Mouse (Mus musculus) cortical plate, adult 2 months (tissue): ENCODE data around the gene Plg. TPM values are rescaled to one million over a fixed set of nuclear protein-coding genes. Genes with fewer than 3 reads are reported as not detected.

Experiments used
- H3K27ac ChIP-seq: fragments of 200-500 bp; 2 replicates; pipeline ENCODE4 v1.5.1; 2012; ENCODE audit warnings: low read length, control low read depth, inconsistent platforms; ENCODE audit not compliant: insufficient read depth
- H3K4me1 ChIP-seq: fragments of 200-500 bp; 2 replicates; pipeline ENCODE4 v1.6.1; 2011; ENCODE audit warnings: low read length; ENCODE audit not compliant: control insufficient read depth, insufficient read depth
- H3K4me3 ChIP-seq: fragments of 200-500 bp; 2 replicates; pipeline ENCODE4 v1.5.1; 2011; ENCODE audit warnings: mild to moderate bottlenecking, low read length, control low read depth; ENCODE audit not compliant: insufficient read depth
- CTCF ChIP-seq: fragments of 200-500 bp; IDR thresholded peaks from 2 replicates; pipeline ENCODE4 v1.5.1; 2011; ENCODE audit warnings: mild to moderate bottlenecking, control low read depth, low read length; ENCODE audit not compliant: insufficient read depth; ENCODE audit errors: extremely low read depth
- POLR2A ChIP-seq: fragments of 200-500 bp; IDR thresholded peaks from 2 replicates; pipeline ENCODE4 v1.6.1; 2011; ENCODE audit warnings: mild to moderate bottlenecking, low read length, control low read depth; ENCODE audit not compliant: insufficient read depth; ENCODE audit errors: extremely low read depth
- polyA plus RNA-seq: library from polyadenylated mRNA; depleted of rRNA; stranded (reverse); fragments of >200 nt; gene quantifications from 2 replicates; pipeline ENCODE4 v1.2.3, GENCODE M21; 2012; rRNA removed

Gene Plg
- 0.10 and 0.13 TPM in 2 replicates for polyA plus RNA-seq

DNA sequence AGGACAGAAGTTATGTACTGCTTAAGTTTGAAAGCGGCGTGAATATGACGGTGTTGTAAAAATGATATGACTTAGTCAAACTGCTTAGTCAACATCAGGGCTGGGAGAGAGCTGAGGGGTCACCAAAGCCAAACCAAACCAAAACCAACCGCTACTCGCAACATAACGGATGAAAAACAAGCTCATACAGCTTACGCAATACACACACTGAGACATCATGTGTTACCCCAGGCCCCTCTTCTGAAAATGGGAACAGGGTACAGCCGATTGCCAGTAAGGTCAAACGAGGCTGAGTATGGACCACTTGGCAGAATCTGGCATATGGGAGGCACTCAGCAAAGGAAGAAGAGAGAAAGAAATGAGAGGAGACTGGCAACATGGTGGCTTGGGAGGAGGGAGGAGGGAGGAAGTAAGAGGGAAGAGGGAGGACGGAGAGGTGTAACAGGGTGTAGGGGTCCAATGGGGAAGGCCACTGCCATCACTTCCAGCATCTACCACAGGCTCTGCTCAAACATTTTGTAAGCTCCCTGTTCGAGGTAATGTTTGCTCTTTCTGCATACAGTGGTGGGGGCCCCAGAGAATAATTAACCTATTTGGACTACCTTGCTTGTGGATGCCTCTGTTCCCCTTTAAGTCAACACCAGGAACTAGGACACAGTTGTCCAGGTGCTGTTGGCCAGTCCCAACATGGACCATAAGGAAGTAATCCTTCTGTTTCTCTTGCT is at the start of gene Plg:
Plg (plus strand) TSS at position 628 of the 725 bp plus-strand sequence.
- no peak within 1 kb of the TSS for H3K27ac ChIP-seq
- no peaks in the 10 kb centered on the region for H3K4me1 ChIP-seq
- no peak within 1 kb of the TSS for H3K4me3 ChIP-seq
- TF ChIP-seq CTCF (no peak), POLR2A (no peak)

DNA sequence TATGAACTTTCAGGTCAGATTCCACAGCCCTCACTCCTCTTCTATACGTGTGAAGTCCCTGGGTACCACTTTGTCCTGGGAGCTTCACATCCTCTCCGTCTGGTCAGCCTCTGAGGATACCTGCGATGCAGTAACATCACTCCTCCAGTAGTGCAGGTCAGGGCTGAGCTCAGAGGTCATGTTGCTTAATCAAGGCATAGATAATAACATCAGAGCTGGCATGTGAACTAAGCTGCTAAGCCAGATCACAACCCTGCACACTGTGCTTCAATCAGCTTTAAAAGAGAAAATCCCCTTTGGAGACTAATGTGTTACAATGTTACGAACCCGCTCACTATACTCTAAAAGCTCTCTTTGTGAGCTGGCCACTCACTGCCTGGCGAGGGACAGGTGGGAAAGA is 43.3 kb upstream of the Plg start:
- TF ChIP-seq POLR2A (no peak), CTCF (no peak)
- Histone ChIP-seq H3K4me1 (no peaks in the 10 kb centered on the region), H3K4me3 (no peak overlapping the region), H3K27ac (no peak overlapping the region)

DNA sequence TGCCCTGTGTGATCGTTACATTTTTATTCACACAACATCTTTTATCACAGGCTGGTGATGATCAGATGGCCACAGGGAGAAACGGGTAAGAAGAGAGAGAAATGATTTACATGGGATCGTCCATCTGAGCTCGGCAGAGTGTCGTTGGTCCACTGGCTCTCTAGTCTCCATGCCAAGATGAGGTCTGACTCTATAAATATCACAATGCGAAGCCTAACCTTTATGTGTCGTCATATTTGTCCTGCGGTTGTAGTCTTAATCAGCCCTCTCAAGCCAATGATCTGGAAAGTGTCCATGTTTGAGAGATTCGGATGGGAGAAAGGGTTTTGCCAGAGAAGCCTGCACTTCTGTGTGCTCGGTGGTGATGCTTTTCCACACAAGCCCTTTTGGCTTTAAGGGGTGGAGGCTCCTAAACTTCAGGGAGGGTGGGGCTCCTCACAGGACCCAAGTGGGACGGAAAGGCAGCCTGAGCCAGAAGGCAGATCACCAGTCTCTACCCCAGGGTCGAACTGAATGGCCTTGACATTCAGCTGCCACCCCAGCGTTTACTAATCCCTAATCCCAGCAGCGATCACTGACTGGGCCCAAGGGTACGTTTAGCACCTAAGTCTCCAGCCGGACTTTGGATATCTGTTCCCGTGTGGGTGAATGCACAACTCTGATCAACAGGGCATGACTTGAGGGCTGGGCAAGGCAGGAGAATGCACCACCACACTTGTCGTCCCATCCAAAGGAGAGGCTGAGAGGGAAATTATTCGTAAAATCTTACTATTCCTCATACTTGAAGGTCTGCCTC is 42.1 kb upstream of the Plg start:
- Histone ChIP-seq H3K4me1 (no peaks in the 10 kb centered on the region), H3K27ac (no peak overlapping the region), H3K4me3 (no peak overlapping the region)
- TF ChIP-seq POLR2A (no peak), CTCF (no peak)

GRCm38 (mm10) chr17:12337156-12337555 is 41.3 kb upstream of the Plg start:
- Histone ChIP-seq H3K4me3 (no peak overlapping the region), H3K4me1 (no peaks in the 10 kb centered on the region), H3K27ac (no peak overlapping the region)
- TF ChIP-seq POLR2A (no peak), CTCF (no peak)

DNA sequence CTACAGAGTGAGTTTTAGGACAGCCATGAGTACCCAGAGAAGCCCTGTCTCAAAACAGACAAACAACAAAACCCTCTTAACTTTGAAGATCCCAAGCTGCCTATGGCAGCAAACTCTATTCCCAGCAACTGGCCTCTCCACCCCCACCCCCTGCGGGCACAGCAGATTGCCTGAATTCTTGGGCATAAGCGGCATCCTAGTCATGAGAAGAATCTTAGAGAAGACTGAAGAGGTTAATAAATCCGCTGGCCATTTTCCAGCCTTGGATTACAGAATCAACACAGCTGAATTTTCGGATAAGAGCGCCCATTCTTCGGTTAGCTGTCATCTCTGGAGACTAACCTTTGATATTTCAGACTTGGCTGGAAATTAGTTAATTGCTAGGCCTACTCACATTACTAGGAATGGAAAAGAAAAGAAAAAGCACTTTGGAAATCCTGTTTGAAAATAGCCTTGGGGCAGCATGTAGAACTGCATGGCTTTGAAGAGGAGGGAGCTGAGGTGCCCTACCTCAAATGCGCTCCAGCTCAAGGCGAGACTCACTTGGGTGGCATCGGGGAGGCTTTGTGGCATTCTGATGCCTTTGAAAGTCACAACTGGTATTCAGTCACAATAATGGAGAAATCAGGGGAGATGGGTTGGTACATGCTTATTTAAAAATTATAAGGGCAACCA is 34.6 kb upstream of the Plg start:
- no peak overlapping the region for H3K4me3 ChIP-seq
- no peak overlapping the region for H3K27ac ChIP-seq
- H3K4me1 ChIP-seq: no peaks in the 10 kb centered on the region
- TF ChIP-seq POLR2A: no peak
- no peak for TF ChIP-seq CTCF

- no peaks in the 10 kb centered on the region for H3K4me1 ChIP-seq
- H3K4me3 ChIP-seq: no peak overlapping the region
- no peak for TF ChIP-seq POLR2A
- TF ChIP-seq CTCF: no peak
- H3K27ac ChIP-seq: no peak overlapping the region
These were observed 30.9 kb upstream of the Plg start for GRCm38 (mm10) chr17:12347462-12347861.

DNA sequence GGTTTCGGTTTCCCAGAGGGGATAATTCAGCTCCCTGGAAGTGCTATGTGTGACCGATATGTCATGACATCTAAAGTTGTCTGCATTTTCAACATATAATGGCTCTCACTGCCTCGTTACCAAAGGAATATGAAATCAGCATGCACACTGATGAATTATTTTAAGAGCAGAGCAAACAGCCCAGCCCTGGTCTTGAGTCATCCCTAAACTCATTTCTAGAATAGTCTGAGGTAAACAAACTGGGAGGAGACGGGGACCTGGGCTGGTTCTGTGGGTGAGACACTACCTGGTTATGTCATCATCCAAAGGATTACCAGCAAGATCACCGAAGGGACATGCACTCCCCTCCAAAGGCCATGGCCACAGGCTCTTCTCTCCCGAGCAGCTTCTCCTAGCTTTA is 26.8 kb upstream of the Plg start:
- Histone ChIP-seq H3K4me3 (no peak overlapping the region), H3K4me1 (no peaks in the 10 kb centered on the region), H3K27ac (no peak overlapping the region)
- TF ChIP-seq POLR2A (no peak), CTCF (no peak)

- Histone ChIP-seq H3K4me1 (no peaks in the 10 kb centered on the region), H3K4me3 (no peak overlapping the region), H3K27ac (no peak overlapping the region)
- no peak for TF ChIP-seq POLR2A
- TF ChIP-seq CTCF: no peak
These were observed 25.6 kb upstream of the Plg start for GRCm38 (mm10) chr17:12352781-12353180.

GRCm38 (mm10) chr17:12359876-12360275 is 18.5 kb upstream of the Plg start:
- no peak for TF ChIP-seq POLR2A
- TF ChIP-seq CTCF: no peak
- no peaks in the 10 kb centered on the region for H3K4me1 ChIP-seq
- H3K27ac ChIP-seq: no peak overlapping the region
- no peak overlapping the region for H3K4me3 ChIP-seq
